Mouse (Mus musculus) liver, embryonic 16.5 days (tissue): ENCODE data around the gene Wwtr1. TPM values are rescaled to one million over a fixed set of nuclear protein-coding genes. Genes with fewer than 3 reads are reported as not detected.

Experiments used
- ATAC-seq: fragments of 200-750 bp; cut with Nextera tagmentation; 2 replicates; pipeline ENCODE4 v1.8.0; 2017; ENCODE audit warnings: low read depth, mild to moderate bottlenecking, moderate number of reproducible peaks, moderate library complexity
- H3K27ac ChIP-seq: fragments of 300-500 bp; sonication (generic); 2 replicates; pipeline ENCODE4 v1.5.1; 2014; ENCODE audit warnings: mild to moderate bottlenecking, low read length
- H3K27me3 ChIP-seq: fragments of 300-500 bp; sonication (generic); 2 replicates; pipeline ENCODE4 v1.6.1; 2014; ENCODE audit warnings: low read depth, low read length, mixed read lengths; ENCODE audit not compliant: control insufficient read depth, insufficient read depth
- H3K36me3 ChIP-seq: fragments of 300-500 bp; sonication (generic); 2 replicates; pipeline ENCODE4 v1.6.1; 2014; ENCODE audit warnings: mild to moderate bottlenecking; ENCODE audit not compliant: control insufficient read depth, insufficient read depth
- H3K4me1 ChIP-seq: fragments of 300-500 bp; sonication (generic); 2 replicates; pipeline ENCODE4 v1.6.1; 2014; ENCODE audit warnings: low read depth, low read length, mixed read lengths; ENCODE audit not compliant: control insufficient read depth
- H3K4me2 ChIP-seq: fragments of 300-500 bp; sonication (generic); 2 replicates; pipeline ENCODE4 v1.6.1; 2014; ENCODE audit warnings: low read depth, low read length, mixed read lengths
- H3K4me3 ChIP-seq: fragments of 300-500 bp; sonication (generic); 2 replicates; pipeline ENCODE4 v1.5.1; 2014; ENCODE audit warnings: low read depth, mild to moderate bottlenecking, low read length
- H3K9ac ChIP-seq: fragments of 300-500 bp; sonication (generic); 2 replicates; pipeline ENCODE4 v1.6.1; 2014; ENCODE audit warnings: low read depth, low read length
- H3K9me3 ChIP-seq: fragments of 300-500 bp; sonication (generic); replicated peaks from 2 replicates; pipeline ENCODE4 v1.6.1; 2016; ENCODE audit warnings: low read length; ENCODE audit not compliant: control insufficient read depth
- WGBS: fragments of 180-500 bp; shearing (Covaris S2); extraction: QIAGEN DNeasy Blood & Tissue Kit; methylation state at CpG from one replicate; pipeline ENCODE4 v1.1.7; 2014; ENCODE audit not compliant: insufficient replicate concordance; 5-methylcytosine and 5-hydroxymethylcytosine counted together
- polyA plus RNA-seq: library from polyadenylated mRNA; unstranded; fragments of >200 nt; fragmentation: Nextera tagmentation; extraction: Ambion mirVana; gene quantifications from 2 replicates; pipeline ENCODE4 v1.2.1, GENCODE M21; 2015

Wwtr1 gene
- polyA plus RNA-seq, 1 experiment from 2014 or later, result 1.5 TPM

DNA sequence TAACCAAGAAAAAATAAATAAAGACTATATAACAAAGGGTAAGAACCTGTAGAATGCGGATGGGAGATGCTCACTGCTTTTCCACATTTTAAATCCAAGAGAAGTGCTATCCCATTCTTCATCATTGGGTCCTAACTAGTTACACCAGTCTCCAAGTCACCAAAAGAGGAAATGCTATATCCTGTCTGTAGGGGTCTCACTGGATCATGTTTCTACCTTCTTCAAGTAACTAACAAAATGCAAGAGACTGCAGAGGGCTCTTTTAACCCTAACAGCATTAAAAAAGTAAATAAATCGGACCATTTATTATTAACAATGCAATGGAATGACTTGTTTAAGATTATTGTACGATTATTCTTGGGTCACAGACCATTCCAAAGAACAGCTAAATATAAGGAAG is 109.4 kb downstream of the Wwtr1 start:
- Histone ChIP-seq H3K9me3 (no peaks in the 10 kb centered on the region), H3K27me3 (no peaks in the 10 kb centered on the region), H3K36me3 (no peaks in the 10 kb centered on the region), H3K4me2 (no peak overlapping the region), H3K4me1 (no peaks in the 10 kb centered on the region), H3K9ac (no peak overlapping the region), H3K4me3 (no peak overlapping the region), H3K27ac (no peak overlapping the region)
- WGBS, result 45% methylated on average over 3 of the region's 3 CpGs
- no peak for ATAC-seq

DNA sequence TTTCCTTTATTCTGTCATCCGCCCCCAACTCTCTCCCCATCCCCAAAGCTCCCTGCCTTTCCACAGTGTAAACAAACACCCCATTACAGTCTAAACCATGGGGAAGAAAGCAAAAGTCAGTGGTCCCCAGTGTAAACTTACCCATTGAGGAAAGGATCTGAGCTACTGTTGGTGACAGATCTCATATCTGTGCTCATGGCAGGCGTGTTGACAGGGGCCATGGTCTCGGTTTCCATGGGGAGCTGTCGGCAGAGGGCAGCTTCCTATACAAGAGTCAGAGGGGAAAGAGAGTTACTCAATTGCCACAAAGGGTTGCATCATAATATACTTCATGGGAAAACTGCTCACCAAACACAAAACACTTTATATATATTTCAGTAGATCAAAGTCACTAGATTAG is 112.4 kb downstream of the Wwtr1 start:
- ATAC-seq, result no peak
- Histone ChIP-seq H3K4me3 (no peak overlapping the region), H3K36me3 (no peaks in the 10 kb centered on the region), H3K4me1 (no peaks in the 10 kb centered on the region), H3K27me3 (no peaks in the 10 kb centered on the region), H3K4me2 (no peak overlapping the region), H3K27ac (no peak overlapping the region), H3K9ac (no peak overlapping the region), H3K9me3 (no peaks in the 10 kb centered on the region)
- 61% methylated on average over 4 of the region's 4 CpGs for WGBS

DNA sequence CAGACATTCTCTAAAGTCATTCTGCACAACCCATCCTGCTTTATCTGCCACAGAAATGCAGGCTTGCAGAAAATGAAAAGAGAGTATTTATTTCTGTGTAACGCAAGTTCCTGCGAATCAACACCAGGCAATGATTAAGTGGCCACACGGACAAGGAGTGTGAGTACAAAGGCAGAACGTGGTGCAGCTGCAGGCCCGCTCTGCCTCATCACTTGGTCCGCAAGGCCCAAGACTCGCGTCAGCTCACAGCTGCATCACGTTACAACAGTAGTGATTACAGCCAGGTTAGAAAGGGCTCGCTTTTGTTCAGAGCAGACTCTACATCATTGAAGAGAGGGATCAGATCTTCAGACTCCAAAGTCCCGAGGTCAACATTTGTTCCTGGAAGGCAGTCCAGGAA is 117.1 kb downstream of the Wwtr1 start:
- H3K27ac ChIP-seq, result no peak overlapping the region
- no peaks in the 10 kb centered on the region for H3K36me3 ChIP-seq
- H3K4me3 ChIP-seq, result no peak overlapping the region
- no peaks in the 10 kb centered on the region for H3K9me3 ChIP-seq
- no peaks in the 10 kb centered on the region for H3K27me3 ChIP-seq
- H3K9ac ChIP-seq, result no peak overlapping the region
- H3K4me1 ChIP-seq, result no peaks in the 10 kb centered on the region
- no peak overlapping the region for H3K4me2 ChIP-seq
- WGBS, result 70% methylated on average over 11 of the region's 11 CpGs
- no peak for ATAC-seq

DNA sequence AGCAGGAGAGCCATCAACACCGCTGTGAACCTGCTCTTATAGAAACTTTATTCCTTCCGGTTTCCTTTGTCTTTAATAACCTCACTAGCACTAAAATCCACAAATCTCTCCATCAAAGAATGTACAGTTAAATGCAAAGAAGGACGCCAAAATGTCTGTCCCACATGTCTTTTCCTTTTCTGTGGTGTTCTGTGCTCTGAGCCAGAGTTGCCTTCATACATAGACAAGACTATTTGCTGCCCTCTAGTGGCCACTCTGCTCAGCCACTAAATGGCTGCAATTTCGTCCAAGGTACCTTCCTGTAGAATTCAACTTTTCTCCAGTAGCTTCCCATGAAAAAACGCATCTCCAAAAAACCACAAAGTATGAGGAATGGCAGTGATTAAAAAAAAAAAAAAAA is 127.3 kb downstream of the Wwtr1 start:
- H3K27me3 ChIP-seq, result no peaks in the 10 kb centered on the region
- no peak overlapping the region for H3K9ac ChIP-seq
- H3K9me3 ChIP-seq, result no peaks in the 10 kb centered on the region
- WGBS, result 23% methylated on average over 5 of the region's 5 CpGs
- H3K27ac ChIP-seq, result no peak overlapping the region
- no peak for ATAC-seq
- H3K4me2 ChIP-seq, result no peak overlapping the region
- H3K36me3 ChIP-seq, result no peaks in the 10 kb centered on the region
- H3K4me1 ChIP-seq, result no peaks in the 10 kb centered on the region
- no peak overlapping the region for H3K4me3 ChIP-seq

DNA sequence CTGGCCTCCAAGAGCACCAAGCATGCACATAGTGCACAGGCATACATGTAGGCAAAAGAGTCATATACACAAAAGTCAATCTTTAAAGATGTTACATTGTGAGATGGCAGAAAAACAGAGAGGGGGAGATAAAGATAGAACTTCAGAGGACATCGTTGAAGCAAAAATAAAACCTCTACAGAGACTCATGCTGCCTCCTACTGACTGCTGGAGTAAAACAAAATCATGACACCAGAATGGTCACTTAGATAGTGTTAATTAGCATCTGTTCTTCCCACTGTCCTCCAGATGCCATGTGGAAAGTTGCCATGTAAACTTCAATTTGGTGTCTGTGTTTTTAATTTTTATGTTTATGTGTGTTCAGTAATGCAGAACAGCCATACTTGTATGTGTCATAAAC is 127.8 kb downstream of the Wwtr1 start:
- Histone ChIP-seq H3K9me3 (no peaks in the 10 kb centered on the region), H3K27ac (no peak overlapping the region), H3K27me3 (no peaks in the 10 kb centered on the region), H3K36me3 (no peaks in the 10 kb centered on the region), H3K4me1 (no peaks in the 10 kb centered on the region), H3K4me2 (no peak overlapping the region), H3K9ac (no peak overlapping the region), H3K4me3 (no peak overlapping the region)
- no peak for ATAC-seq
- WGBS, result 31% methylated on average over 1 of the region's 1 CpGs

DNA sequence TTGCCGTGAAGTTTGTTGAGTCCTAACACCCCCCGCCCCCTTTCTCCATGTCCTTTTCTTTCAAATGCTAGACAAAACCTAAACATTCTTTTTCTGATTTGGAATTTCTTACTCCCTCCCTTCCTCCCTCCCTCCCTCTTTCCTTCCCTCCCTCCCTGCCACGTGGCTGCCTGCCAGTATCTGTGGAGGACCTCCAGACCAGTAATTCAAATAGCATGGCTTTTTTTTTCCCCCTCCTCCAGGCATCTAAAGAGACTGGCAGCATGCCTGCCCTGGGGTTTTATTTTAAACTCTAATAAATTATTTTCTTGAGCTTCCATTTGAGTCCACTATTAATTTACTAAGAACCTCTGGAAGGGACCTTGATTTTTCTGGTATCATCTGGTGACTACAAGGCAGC is 130.0 kb downstream of the Wwtr1 start:
- ATAC-seq, result no peak
- no peaks in the 10 kb centered on the region for H3K4me1 ChIP-seq

DNA sequence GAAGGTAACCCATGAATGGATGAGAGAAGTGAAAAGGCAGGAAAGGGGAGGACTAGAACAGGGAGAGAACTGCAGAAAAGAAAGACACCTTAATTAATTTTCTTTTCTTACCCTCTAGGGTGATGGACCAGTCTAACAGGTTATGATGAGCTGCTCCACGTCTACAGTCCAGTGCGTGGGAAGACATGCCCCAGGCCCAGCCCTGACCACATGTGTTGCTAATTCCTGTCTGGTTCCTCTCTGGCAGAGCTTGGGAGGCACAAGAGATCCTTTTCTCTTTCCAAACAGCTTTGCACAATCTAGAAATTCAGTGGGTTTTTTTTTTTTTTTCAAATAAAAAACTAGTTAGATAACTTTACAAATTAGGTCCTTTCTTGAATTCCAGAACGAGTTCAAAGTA is 134.8 kb downstream of the Wwtr1 start:
- WGBS, result 49% methylated on average over 3 of the region's 3 CpGs
- H3K4me3 ChIP-seq, result no peak overlapping the region
- ATAC-seq, result no peak

More for the DNA sequence above, 130.0 kb downstream of the Wwtr1 start:
- no peak overlapping the region for H3K9ac ChIP-seq
- no peak overlapping the region for H3K4me3 ChIP-seq
- H3K36me3 ChIP-seq, result no peaks in the 10 kb centered on the region
- H3K27me3 ChIP-seq, result no peaks in the 10 kb centered on the region
- no peaks in the 10 kb centered on the region for H3K9me3 ChIP-seq
- WGBS, result 41% methylated on average over 3 of the region's 3 CpGs
- H3K4me2 ChIP-seq, result no peak overlapping the region
- H3K27ac ChIP-seq, result no peak overlapping the region

DNA sequence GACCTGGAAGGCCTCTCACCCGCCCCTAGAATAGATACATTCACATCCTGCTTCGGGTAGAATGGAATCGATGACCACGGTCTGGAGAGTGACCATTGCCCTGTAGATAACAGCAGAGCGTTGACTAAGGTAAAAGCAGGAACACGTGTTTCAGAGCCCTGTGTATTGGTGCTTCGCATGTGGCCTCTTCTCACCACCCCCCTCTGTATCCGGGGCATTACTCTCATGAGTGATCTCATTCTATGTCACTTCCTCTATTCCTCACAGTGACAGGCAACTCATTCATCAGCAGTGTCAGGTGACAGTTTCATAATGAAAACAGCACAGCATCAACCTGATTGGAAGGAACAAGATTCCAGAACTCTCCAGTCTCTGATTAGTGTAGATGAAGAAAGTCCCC is 140.3 kb downstream of the Wwtr1 start:
- no peaks in the 10 kb centered on the region for H3K27me3 ChIP-seq
- no peak overlapping the region for H3K4me3 ChIP-seq
- no peak overlapping the region; the same call in 1 of the 2 replicates for H3K27ac ChIP-seq
- H3K9me3 ChIP-seq, result no peaks in the 10 kb centered on the region
- H3K4me2 ChIP-seq, result no peak overlapping the region
- H3K4me1 ChIP-seq, result no peaks in the 10 kb centered on the region
- no peaks in the 10 kb centered on the region for H3K36me3 ChIP-seq
- H3K9ac ChIP-seq, result no peak overlapping the region
- WGBS, result 27% methylated on average over 8 of the region's 8 CpGs
- peak; percentile 88 for ATAC-seq

More for the DNA sequence above, 134.8 kb downstream of the Wwtr1 start:
- H3K27ac ChIP-seq, result no peak overlapping the region
- no peaks in the 10 kb centered on the region for H3K4me1 ChIP-seq
- H3K4me2 ChIP-seq, result no peak overlapping the region
- no peak overlapping the region for H3K9ac ChIP-seq
- H3K27me3 ChIP-seq, result no peaks in the 10 kb centered on the region
- H3K9me3 ChIP-seq, result no peaks in the 10 kb centered on the region
- no peaks in the 10 kb centered on the region for H3K36me3 ChIP-seq

DNA sequence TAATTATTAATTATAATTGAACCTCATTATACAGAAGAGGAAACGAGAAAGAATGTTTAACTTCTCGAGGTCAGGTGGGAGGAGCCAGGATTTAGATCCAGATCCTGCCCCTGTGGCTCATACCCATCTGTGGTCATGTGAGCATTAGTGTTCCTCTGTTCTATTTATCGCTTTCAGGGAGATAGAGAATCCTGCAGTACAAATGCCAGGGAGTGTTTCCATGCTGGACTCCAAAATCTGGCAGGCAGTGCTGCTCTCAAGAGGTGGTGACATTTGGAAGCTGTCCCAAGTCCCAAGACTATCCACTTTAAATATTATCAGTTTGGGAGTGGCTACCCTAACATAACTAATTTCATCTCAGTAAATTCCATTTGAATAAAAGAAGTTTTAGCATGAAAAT is 144.0 kb downstream of the Wwtr1 start:
- Histone ChIP-seq H3K4me1 (no peaks in the 10 kb centered on the region), H3K9ac (no peak overlapping the region), H3K4me3 (no peak overlapping the region), H3K36me3 (no peaks in the 10 kb centered on the region), H3K27me3 (no peaks in the 10 kb centered on the region), H3K4me2 (no peak overlapping the region), H3K27ac (no peak overlapping the region), H3K9me3 (no peaks in the 10 kb centered on the region)
- no peak for ATAC-seq
- WGBS, result 47% methylated on average over 3 of the region's 3 CpGs

DNA sequence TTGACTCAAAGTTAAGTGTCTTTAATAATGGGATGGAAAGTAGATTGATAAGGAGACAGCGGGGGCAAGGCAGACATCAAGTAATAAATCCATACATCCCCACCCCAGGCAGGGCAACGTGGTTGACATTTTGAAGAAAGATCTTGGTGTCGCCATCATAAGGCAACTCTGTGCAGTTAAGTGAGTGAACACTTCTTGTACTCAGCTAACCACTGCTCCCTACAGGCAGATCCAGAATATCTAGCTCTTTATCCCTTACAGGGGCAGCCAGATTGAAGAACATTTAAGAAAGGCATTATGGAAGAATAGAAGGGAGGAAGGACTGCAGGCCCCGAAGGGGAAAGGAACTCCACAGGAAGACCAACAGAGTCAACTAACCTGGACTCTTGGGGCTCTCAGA is 146.2 kb downstream of the Wwtr1 start:
- no peak for ATAC-seq
- Histone ChIP-seq H3K4me3 (no peak overlapping the region), H3K4me2 (no peak overlapping the region), H3K36me3 (no peaks in the 10 kb centered on the region), H3K9me3 (no peaks in the 10 kb centered on the region), H3K9ac (no peak overlapping the region), H3K27ac (no peak overlapping the region), H3K4me1 (no peaks in the 10 kb centered on the region), H3K27me3 (no peaks in the 10 kb centered on the region)
- 44% methylated on average over 4 of the region's 4 CpGs for WGBS
